Mouse (Mus musculus): ENCODE data around the gene Rtn4.
A peak's percentile ranks its signal among the peaks of the same experiment; 100 is the strongest.
"Not testable (repeated sequence)": the region's sequence is repeated elsewhere in the genome, so short reads cannot be mapped to it uniquely, and the experiment has no call there.

The Rtn4 gene

GRCm38 (mm10) chr11:29714114-29714513 lies 21.4 kb downstream of the Rtn4 start:
- DNase-seq (ENCODE audit: low read depth): no peak

- peak; percentile 64 for DNase-seq (ENCODE audit: low read depth)
These were observed 22.0 kb downstream of the Rtn4 start for GRCm38 (mm10) chr11:29714789-29715188.

GRCm38 (mm10) chr11:29715499-29715898 lies 22.8 kb downstream of the Rtn4 start:
- DNase-seq (ENCODE audit: low read depth): peak; percentile 35

GRCm38 (mm10) chr11:29718541-29718940 lies 25.8 kb downstream of the Rtn4 start:
- peak; percentile 53 for DNase-seq (ENCODE audit: low read depth)

- no peak for DNase-seq (ENCODE audit: low read depth)
These were observed 26.9 kb downstream of the Rtn4 start for GRCm38 (mm10) chr11:29719597-29719996.

GRCm38 (mm10) chr11:29724213-29724612 lies 31.5 kb downstream of the Rtn4 start:
- peak; percentile 45 for DNase-seq (ENCODE audit: low read depth)

- no peak for DNase-seq (ENCODE audit: low read depth)
These were observed 32.4 kb downstream of the Rtn4 start for GRCm38 (mm10) chr11:29725167-29725566.

- DNase-seq (ENCODE audit: low read depth): no peak
These were observed 32.9 kb downstream of the Rtn4 start for GRCm38 (mm10) chr11:29725610-29726009.

- DNase-seq (ENCODE audit: low read depth): peak; percentile 59
These were observed 35.2 kb downstream of the Rtn4 start for GRCm38 (mm10) chr11:29727901-29728300.

GRCm38 (mm10) chr11:29739752-29740151 lies 47.0 kb downstream of the Rtn4 start:
- no peak for DNase-seq (ENCODE audit: low read depth)

GRCm38 (mm10) chr11:29744760-29745430 lies 52.1 kb downstream of the Rtn4 start:
- DNase-seq (ENCODE audit: low read depth): no peak

- no peak for DNase-seq (ENCODE audit: low read depth)
These were observed 52.8 kb downstream of the Rtn4 start for GRCm38 (mm10) chr11:29745513-29745912.

GRCm38 (mm10) chr11:29746203-29746602 lies 53.5 kb downstream of the Rtn4 start:
- no peak for DNase-seq (ENCODE audit: low read depth)

- DNase-seq (ENCODE audit: low read depth): no peak
These were observed 54.6 kb downstream of the Rtn4 start for GRCm38 (mm10) chr11:29747365-29747764.

- DNase-seq (ENCODE audit: low read depth): no peak
These were observed 55.1 kb downstream of the Rtn4 start for GRCm38 (mm10) chr11:29747881-29748280.

- no peak for DNase-seq (ENCODE audit: low read depth)
These were observed 56.2 kb downstream of the Rtn4 start for GRCm38 (mm10) chr11:29748750-29749467.

- DNase-seq (ENCODE audit: low read depth): no peak
These were observed 56.7 kb downstream of the Rtn4 start for GRCm38 (mm10) chr11:29749468-29749829.

GRCm38 (mm10) chr11:29751013-29751412 lies 58.3 kb downstream of the Rtn4 start:
- DNase-seq (ENCODE audit: low read depth): no peak

GRCm38 (mm10) chr11:29751648-29752611 lies 59.2 kb downstream of the Rtn4 start:
- no peak for DNase-seq (ENCODE audit: low read depth)

- not testable (repeated sequence) for DNase-seq (ENCODE audit: low read depth)
These were observed 63.3 kb downstream of the Rtn4 start for GRCm38 (mm10) chr11:29756007-29756406.

- no peak for DNase-seq (ENCODE audit: low read depth)
These were observed 65.9 kb downstream of the Rtn4 start for GRCm38 (mm10) chr11:29758617-29759016.

- DNase-seq (ENCODE audit: low read depth): no peak
These were observed 68.6 kb downstream of the Rtn4 start for GRCm38 (mm10) chr11:29761387-29761786.
